Mouse (Mus musculus): ENCODE results near the gene Gxylt1.

DNA sequence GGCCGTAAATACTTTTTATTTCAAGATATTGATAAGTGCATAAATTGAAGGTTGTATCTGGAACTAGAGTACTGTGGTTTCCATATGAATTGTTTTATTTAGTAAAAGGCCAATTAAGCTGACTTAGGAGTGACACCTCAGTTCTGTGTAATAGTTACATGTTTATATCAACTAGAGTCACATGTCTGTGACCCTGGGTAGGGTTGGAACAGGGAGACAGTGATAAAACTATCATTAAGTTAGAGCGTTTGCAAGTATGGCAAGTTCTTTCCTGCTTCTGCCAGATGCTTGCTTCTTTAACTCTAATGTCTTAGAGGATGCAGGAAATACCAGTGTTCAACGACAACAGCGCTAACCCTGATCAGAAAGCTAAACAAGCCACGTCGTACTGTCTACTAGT is 9.3 kb upstream of the Gxylt1 start:
- TF ChIP-seq GATA1 (IDR thresholded peaks at IDR 0.05; ENCODE audit: borderline replicate concordance, low read length) (no peak), FLI1 (IDR thresholded peaks at IDR 0.05; ENCODE audit: low read length) (no peak)
